Mouse (Mus musculus) lung, postnatal 10 days (tissue): Measurements from ENCODE around the gene Smim4.
A peak's percentile ranks its signal among the peaks of the same experiment; 100 is the strongest.

Experiments used
- DNase-seq: peaks from one replicate; pipeline ENCODE4 v3.0.0; 2021

Gene Smim4

DNA sequence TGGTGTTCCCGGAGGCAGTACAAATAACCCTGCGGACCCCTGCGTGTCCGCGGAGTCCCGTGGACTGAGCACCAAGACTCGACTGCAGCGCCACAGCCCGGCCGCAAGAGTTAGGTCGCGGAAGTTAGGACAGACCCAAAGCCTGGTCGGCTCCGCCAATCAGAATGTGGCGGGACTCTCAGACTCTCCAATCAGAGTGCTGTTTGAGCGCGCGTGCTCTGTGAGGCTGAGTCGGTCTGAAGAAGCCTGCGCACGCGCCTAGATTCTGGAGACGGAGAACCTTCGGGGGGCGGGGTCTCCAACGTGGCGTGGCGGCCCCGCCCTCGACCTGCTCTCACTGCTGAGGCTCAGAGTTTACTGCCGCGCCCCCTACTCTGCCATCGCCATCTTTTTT, at the start of gene Smim4:
Gene Smim4 (minus strand): TSS at position 131 of the 394 bp plus-strand sequence.
- DNase-seq, result peak; percentile 99

DNA sequence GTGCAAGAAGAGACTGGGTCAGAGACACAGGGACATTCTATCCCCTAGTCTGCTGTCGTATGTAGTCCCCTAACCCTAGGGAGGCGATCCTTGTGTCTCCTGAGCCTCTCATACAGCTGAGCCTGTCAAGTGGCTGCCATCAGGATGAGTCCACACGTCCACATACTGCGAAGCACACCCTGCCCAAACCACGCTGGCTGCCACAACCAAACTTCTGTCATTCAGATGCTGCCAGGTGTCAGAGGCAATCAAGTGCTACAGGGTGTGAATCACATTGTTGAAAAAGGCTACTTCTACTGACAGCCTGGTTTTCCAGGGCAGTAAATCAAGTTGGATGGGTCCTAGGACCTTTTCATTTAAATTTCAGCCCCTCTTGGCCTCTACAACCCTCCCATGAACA, 49.0 kb upstream of the Smim4 start:
- DNase-seq, result no peak

DNA sequence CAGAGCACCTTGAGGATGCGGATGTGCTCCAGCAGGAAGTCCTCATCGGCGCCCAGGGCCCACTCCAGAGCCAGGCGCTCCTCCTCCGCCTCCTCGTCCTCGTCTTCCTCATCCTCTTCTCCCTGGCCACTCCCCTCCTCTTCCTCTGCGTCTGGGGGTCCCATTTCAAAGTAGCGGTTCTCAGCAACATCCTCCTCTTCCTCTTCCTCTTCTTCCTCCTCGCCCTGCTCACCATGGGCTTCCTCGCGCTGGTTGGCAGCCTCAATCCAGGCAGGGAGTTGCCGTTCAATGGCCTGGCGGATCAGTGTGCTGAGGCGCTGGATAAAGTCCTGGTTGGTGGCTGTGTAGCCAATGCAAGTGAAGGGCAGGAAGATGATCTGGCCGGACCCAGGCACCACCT, 48.5 kb upstream of the Smim4 start:
- no peak for DNase-seq

DNA sequence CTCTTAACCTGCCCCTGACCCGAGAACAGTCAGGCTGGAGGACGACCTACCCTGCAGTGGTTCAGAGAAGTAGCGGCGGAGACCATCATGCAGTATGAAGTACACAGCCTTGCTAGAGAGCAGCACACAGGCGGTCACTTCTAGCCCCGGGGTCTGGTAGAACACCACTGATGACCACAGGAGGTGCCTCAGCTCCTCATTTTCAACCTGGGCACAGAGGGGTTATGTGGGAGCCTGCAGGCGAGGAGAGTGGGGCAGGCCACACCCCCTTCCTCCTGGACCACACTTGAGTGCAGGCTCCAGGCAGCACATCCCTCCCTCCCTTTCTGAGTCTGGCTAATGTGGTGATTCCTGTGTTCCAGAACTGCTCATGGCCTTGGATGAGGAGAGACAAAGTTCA, 44.8 kb upstream of the Smim4 start:
- no peak for DNase-seq

DNA sequence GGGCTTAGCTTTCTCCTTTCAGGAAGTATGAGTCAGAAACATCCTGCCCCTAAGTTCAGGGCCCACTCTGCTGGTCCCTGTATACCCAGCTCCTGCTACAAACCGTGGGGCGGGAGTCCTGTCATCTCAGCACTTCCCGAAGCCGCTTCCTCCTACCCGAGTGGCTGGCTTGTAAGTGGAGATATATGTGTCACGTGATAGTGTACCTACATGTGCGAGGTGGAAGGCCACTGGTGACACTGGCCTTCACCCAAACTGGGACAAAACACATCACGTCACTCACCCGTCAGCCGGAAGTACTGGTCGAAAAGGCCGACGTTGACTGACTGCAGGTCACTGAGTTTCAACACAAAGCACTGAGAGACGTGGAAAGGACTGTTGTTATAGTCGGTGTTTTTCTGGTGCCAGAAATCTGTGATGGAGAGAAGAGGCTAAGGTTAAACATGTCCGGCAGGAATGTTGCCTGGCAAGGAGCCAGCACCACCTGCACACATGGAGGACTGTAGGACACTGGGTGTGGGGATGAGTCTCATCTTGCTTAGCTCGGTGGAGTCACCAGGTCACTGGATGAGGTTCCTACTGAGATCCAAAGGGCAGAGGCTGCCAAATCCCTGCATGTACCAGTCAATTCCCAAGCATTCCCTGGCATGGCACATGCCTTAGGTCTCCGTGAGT, 44.2 kb upstream of the Smim4 start:
- DNase-seq, result no peak

DNA sequence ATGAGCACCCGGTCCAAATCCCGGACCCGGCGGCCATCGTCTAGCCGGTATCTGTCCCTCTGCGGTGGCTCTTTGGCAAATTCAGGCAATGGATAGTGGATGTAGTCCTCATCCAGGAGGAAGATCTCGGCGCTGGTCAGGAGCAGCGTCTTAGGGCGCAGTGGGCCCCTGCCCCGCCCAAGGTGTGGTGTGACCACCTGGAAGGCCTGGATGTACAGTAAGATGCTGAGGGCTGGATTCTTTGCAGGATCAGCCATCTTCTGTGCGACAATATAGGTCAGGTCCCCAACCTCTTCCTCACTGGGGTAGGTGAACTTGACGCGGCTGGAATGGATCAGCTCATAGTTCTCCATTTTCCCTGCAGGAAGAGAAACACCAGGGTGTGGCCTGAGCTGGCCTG, 43.1 kb upstream of the Smim4 start:
- DNase-seq, result no peak

DNA sequence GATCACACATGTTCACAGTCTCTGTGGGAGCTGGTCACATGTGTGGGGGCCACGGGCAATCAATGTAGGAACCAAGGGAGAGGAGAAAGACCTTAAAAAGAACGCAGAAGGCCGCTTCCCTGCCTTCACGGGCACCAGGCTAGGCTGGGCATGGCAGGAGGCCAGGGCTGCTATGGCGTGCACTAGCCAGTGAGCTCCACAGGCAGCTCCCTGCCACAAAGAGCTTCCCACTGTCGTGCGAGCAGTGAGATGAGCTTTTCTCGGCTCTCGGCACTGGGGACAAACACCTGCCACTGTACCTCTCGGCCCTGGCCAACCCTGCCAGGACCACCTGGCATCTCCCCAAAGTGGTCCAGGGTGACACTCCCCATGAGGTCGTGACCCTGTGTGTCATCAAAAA, 42.6 kb upstream of the Smim4 start:
- no peak for DNase-seq

DNA sequence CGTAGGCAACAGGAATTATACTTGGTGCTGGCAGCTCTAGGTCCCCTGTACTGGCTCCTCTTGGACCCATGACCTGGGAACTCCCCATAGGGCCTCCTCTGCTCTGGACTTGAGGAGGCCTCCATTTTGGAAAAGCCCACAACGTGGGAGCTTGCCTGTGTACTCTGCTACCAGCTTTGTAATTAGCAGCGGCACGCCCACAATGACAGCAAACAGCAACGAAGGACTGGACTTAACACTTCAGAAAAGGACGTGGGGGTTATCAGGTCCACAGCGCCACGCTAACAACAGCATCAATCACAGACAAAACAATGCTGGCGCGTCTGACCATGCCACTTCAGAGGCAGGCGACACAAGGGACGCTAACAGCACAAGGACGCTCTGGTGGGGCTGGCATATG, 42.2 kb upstream of the Smim4 start:
- DNase-seq, result no peak

DNA sequence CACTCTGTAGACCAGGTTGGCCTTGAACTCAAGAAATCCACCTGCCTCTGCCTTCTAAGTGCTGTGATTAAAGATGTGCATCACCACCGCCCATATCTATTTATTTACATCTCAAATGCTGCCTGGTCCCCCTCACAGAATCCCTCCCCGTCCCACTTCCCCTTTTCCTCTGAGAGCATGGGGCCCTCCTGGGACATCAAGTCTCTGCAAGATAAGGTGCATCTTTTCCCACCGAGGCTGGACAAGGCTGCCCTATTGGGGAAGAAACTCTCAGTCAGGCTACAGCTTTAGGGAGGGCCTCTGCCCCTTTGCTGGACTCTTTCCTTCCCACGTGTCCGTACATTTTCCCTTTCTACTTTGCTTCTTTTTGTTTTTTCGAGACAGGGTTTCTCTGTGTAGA, 40.8 kb upstream of the Smim4 start:
- DNase-seq, result no peak

DNA sequence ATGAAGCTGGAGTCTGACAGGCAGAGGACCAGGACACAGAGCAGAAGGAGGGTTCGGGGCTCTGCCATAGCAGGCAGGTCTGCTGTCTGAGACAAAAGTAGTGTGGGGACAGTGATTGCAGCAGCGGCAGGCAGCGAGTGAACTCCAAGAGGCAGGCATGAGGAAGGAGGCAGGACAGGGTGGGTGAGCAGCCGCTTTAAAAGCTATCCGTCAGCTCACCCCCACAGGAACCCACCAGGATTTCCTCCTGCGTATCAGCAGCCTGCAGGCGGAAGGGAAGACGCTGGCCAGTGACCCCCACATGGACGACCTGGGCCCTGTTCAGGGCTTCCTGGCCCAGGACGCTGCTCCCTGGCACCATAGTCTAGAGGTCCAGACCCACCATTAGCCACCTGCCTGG, 39.7 kb upstream of the Smim4 start, which contains the start of gene Stab1:
Gene Stab1 (minus strand): TSS at position 217 of the 400 bp plus-strand sequence.
- peak; percentile 72 for DNase-seq

DNA sequence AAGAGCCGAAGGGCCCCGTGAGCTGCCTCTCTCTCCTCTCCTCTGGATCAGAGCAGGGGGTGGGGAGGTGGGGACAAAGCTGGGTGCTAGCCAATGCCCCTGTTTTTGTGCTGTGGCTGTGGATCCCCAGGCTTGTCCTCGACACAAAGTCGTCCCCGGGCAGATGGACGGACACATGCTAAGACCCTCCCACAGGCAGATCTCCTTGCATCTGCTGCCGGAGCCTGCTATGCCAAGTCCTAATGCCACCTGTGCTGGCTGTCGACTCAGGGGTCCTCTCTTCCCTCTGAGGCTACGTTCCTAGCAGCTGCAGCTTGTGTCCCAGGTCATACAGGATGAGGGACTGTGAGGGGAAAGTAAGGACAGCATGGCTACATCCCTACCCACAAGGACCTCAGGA, 38.1 kb upstream of the Smim4 start:
- DNase-seq, result no peak

DNA sequence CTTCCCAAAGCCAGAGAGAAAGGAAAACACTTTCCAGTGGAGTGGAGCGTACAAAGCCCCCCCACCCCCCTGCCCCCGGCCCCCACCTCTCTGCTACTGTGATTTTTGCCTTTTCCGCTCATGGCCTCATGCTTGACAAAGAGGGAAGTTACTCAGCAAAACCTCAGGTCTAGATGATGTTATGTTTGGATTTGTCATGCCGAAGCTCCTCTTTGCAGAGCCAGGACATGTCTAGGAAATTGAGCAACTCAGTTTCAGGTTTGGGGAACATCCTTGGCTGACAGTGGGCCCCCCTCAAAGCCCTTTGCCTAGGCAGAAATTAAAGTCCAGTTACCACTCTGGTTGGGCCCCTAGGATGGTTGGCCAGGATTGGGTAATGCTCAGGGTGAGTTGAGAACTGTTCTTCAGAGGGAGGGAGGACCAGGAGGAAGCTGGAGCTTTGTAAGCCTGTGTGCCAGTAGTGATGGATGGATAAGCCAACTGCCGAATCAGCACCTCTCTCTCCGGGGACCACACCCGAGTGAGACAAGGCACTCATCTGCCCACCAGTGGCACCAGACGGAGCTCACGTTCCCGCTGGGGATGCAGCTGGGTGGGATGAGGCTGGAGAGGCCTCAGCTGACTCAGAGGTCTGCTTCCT, 37.4 kb upstream of the Smim4 start:
- peak; percentile 59 for DNase-seq

DNA sequence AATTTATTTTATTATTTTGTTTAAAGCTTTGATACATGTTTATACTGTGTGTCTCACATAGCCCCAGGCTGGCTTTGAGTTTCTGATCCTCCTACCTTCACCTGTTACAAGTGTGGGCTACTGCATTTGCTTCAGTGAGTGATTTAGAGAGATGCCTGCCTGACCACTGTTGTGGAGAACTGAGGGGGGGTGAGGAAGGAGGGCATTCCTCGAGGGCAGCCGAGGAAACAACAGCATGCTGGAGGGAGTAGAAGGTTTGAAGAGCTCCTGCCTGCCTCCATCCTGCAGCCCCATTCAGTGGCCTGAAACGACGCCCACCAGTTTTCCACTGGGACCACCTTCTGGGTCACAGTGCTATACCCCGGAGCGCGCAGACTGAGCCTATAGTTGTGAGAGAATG, 36.7 kb upstream of the Smim4 start:
- DNase-seq, result no peak

DNA sequence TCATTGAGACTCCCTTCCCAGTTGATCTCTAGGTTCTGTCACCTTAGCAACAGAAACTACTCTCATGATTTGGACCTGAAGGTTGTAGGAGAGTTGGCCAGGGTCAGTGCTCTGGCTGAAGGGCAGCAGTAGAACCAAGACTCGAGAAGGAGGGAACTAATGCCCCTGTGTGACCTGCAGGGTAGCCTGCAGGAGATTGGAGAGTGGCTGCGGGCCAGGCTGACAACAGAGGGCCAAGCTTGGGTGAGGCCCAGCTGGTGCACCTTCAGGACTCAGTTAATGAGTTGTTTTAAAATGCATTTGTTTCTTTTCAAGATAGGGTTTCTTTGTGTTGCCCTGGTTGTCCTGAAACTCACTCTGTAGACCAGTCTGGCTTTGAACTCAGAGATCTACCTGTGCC, 36.3 kb upstream of the Smim4 start:
- DNase-seq, result no peak

DNA sequence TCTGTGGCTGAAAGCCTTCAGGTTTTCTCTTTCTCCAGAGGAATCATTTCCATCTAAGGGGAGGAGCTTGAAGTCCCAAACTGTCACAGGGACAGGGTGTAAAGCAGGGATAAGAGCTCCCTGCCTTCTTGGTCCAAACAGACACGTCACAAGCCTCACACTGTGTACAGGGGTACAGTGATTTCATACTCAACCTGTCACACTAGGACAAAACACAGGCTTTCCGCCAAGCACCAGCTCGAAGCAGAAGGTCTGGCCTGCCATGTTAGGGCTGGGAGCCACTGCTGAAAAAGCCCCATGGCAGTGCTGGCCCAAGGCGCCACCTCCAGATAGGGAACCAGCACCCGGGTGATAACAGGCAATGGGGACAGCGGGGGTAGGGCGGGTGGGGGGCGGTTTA, 35.3 kb upstream of the Smim4 start:
- no peak for DNase-seq

DNA sequence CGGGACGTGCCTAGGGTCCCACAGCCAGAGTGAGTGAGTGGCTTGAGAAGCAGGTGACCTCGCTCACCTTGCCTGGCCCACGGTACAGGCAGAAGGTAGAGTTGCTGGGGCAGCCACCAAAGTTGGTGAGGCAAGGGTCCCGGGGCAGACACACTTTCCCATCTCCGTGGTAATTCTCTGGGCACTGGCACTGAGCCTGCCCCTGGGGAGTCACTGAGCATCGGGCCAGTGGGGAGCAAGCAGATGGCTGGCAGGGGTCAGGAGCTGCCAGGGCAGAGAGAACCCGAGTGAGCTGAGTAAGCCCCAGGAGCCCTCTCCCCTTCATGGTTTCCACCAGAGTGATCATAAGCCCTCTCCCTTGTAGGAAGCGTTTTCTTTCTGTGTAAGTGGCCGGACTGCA, 32.9 kb upstream of the Smim4 start:
- no peak for DNase-seq

DNA sequence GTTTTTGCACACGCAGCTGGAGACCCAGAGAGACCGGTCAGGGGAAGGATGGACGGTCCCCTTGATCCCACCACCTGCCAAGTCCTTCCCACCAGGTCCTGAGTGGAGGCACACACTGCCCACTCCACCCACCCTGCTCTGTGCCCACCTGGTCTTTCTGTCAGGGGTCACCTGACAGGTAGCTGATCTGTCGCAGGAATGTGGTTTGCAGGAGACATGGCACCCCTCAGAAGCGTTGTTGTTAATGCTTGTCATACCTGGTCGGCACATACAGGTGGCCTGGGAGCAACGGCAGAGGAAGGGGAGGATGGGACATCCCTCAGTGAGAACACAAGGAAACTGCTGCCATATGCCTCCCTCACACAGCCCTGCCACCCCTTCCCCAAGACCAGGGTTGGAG, 32.4 kb upstream of the Smim4 start:
- no peak for DNase-seq

DNA sequence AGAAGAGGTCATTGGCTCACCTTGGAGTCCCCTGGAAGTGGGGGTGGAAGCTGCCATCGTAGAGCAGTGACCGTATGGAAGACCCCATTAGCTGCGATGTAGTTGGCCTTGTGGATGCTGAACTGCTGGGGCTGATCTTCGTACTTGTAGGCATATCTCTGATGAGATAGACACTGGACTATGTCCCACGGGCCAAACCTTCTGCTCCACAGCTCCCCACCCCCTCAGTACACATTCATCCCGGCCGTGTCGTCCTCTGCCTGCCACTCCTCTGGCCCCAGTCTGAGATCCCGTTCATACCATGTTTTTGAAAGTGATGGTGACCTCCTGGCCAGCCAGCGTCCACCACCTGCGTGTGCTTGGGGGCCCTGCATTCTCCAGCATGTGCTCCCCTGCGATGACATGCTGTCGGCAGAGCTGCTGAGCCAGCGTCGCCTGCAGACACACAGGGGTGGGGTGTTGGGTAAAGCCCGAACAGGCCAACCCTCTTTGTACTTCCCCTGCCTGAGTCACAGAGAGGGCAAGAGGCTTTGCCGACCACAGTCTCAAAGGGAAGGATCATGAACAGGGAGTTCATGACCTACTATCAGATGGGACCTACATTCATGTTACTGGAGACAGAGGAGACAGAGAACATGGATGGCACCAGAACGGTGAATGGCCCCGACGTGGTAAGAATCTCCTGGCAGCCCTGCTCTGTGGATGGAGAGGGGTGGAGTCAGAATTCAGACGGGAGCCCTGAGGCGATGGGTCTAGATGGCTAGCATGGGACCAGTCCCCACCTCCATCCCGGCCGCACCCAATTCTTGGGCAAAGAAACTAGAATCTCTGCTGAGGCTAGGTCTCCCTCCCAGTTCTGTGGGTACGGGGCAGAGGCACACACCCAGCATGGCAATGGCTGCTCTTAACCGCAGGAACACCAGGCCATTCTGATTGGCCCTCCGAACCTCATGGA, 31.7 kb upstream of the Smim4 start:
- no peak for DNase-seq

DNA sequence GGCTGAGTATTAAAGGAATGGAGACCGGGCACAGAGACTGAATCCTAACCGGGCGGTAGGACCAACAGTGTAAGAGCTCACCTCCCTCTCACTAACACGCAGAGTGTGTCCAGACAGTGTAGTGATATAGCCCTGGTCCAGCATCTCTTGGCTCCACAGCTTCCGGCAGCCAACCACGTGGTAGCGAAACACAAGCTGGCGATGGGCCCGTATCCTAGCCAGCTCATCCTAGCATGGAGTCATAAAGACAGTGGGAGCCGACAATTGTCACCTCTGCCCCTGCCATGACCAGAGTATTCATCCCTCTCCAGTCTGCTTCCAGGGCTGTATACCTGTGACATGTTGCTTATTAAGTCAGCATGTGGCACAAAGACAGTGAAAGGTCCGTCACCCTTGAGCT, 16.9 kb upstream of the Smim4 start:
- DNase-seq, result no peak

DNA sequence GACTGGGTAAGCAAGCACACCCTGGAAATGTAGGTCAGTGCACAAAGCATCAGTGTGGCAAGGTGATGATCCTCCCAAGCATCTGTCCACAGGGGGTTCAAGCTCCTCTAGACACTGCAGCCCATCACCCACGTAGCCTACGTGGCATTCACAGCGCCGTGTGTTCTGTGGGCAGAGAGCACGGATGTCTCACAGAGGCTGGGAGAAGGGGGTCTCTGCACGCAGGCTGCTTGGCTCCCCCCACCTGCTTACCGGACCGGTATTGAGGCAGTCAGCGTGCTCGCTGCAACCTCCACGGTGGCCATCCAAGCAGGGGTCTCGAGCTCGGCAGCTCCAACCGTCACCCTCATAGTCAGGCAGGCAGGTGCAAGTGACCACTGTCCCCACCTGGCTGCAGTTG, 12.3 kb upstream of the Smim4 start:
- DNase-seq, result no peak

DNA sequence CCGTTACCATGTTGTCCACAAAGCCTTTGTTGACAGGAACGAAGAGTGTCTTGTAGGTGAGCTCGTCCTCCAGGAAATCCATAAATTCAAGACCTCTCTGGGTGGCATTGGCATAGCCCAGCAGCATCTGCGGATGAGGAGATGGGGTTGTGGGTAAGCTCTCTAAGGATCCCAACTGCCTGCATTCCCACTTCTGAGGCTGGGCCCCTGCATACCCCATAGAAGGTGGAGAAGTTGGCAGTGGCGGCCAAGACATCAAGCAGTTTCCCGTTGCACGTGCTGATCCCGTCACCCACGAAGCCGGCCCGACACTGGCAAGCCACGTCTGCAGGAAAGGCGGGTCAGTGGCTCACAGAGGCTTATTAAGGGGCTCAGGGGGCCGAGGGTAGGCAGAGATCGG, 11.4 kb upstream of the Smim4 start:
- no peak for DNase-seq

DNA sequence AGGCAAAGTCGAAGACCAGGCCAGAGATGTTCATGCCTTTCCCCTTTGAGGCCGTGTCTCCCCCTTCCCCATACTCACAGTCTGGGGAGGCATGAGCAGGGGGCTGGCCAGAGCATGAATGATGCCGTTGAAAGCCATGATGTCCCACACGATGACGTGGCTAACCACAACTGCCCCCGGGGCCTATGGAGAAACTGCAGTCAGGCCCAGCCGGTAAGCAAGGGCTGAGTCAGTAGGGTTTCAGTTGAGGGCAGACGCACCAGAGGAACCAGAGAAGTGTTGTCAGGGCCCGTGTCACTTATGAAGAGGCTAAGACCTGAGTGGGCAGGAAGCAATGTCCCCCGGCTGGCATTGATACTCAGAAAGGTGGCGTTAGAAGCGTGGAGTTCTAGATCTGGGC, 10.9 kb upstream of the Smim4 start:
- DNase-seq, result no peak

DNA sequence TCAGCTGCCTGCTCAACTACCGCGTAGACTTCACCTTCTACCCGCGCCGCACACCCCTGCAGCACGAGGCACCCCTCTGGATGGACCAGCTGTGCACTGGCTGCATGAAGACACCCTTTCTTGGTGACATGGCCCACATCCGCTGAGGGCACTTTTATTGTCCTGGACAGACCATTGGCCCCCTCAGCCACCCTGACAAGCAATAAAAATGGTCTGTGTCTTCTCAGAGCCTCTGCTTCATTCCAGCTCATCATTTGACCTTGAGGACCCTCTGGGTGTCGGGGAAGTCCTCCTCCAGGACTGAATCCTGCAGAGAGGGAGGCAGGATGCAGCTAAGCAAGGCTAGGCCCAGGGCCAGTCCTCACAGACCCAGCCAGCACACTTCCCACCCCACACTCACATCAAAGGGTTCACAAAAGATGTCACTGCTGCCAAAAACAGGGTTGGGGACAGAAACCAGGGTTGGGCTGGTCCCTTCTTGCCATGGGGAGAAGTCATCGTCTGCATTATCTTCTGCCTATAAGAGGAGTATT, 10.2 kb upstream of the Smim4 start:
- DNase-seq, result peak; percentile 84
